Mouse (Mus musculus) stomach, embryonic 16.5 days (tissue): ENCODE measurements around the gene Gna13. TPM values are rescaled to one million over a fixed set of nuclear protein-coding genes. Genes with fewer than 3 reads are reported as not detected.

Experiments used
- ATAC-seq: fragments of 200-750 bp; cut with Nextera tagmentation; 2 replicates; pipeline ENCODE4 v1.8.0; 2017; ENCODE audit warnings: moderate number of reproducible peaks, moderate TSS enrichment; ENCODE audit not compliant: insufficient read depth, low FRiP score
- H3K27ac ChIP-seq: fragments of 300-500 bp; sonication (generic); 2 replicates; pipeline ENCODE4 v1.5.1; 2014; ENCODE audit warnings: low read length
- H3K27me3 ChIP-seq: fragments of 300-500 bp; sonication (generic); 2 replicates; pipeline ENCODE4 v1.6.1; 2014; ENCODE audit warnings: low read length, control low read depth, mixed read lengths; ENCODE audit not compliant: control insufficient read depth, insufficient read depth
- H3K36me3 ChIP-seq: fragments of 300-500 bp; sonication (generic); 2 replicates; pipeline ENCODE4 v1.6.1; 2014; ENCODE audit warnings: low read length; ENCODE audit not compliant: control insufficient read depth, insufficient read depth
- H3K4me1 ChIP-seq: fragments of 300-500 bp; sonication (generic); 2 replicates; pipeline ENCODE4 v1.6.1; 2014; ENCODE audit warnings: low read length, control low read depth, mixed read lengths; ENCODE audit not compliant: control insufficient read depth, insufficient read depth
- H3K4me2 ChIP-seq: fragments of 300-500 bp; sonication (generic); 2 replicates; pipeline ENCODE4 v1.6.1; 2014; ENCODE audit warnings: low read depth, low read length, mixed read lengths
- H3K4me3 ChIP-seq: fragments of 300-500 bp; sonication (generic); replicated peaks from 2 replicates; pipeline ENCODE4 v1.5.1; 2014; ENCODE audit warnings: mild to moderate bottlenecking, low read length
- H3K9ac ChIP-seq: fragments of 300-500 bp; sonication (generic); 2 replicates; pipeline ENCODE4 v1.6.1; 2014; ENCODE audit warnings: low read length
- H3K9me3 ChIP-seq: fragments of 300-500 bp; sonication (generic); replicated peaks from 2 replicates; pipeline ENCODE4 v1.6.1; 2016; ENCODE audit warnings: low read length, control low read depth; ENCODE audit not compliant: control insufficient read depth
- WGBS: fragments of 180-500 bp; shearing (Covaris S2); extraction: QIAGEN DNeasy Blood & Tissue Kit; methylation state at CpG from one replicate; pipeline ENCODE4 v1.1.7; 2014; 5-methylcytosine and 5-hydroxymethylcytosine counted together
- polyA plus RNA-seq: library from polyadenylated mRNA; unstranded; fragments of >200 nt; fragmentation: Nextera tagmentation; extraction: Ambion mirVana; gene quantifications from 2 replicates; pipeline ENCODE4 v1.2.1, GENCODE M21; 2015

Gene Gna13
- polyA plus RNA-seq, 1 experiment from 2014 or later, result 28.8 TPM

GRCm38 (mm10) chr11:109355771-109356388, 6.8 kb upstream of the Gna13 start:
- H3K4me3 ChIP-seq, result no peak overlapping the region
- no peaks in the 10 kb centered on the region for H3K27me3 ChIP-seq
- 0 out of 2 replicates have a peak overlapping the region, but pooled peaks have one; percentile 18 for H3K9ac ChIP-seq
- H3K4me2 ChIP-seq, result no peak overlapping the region
- no peaks in the 10 kb centered on the region for H3K9me3 ChIP-seq
- H3K27ac ChIP-seq, result peak overlapping the region; percentile 36
- H3K4me1 ChIP-seq, result peaks cover 39% of the 10 kb centered on the region
- no peak for ATAC-seq
- H3K36me3 ChIP-seq, result no peaks in the 10 kb centered on the region
- 46% methylated on average over 16 of the region's 16 CpGs for WGBS

- peaks cover 39% of the 10 kb centered on the region for H3K4me1 ChIP-seq
- peak overlapping the region; percentile 88 for H3K27ac ChIP-seq
- H3K4me3 ChIP-seq, result no peak overlapping the region
- no peaks in the 10 kb centered on the region for H3K27me3 ChIP-seq
- H3K36me3 ChIP-seq, result no peaks in the 10 kb centered on the region
- WGBS, result 48% methylated on average over 5 of the region's 5 CpGs
- H3K4me2 ChIP-seq, result no peak overlapping the region
- ATAC-seq, result no peak
- H3K9me3 ChIP-seq, result no peaks in the 10 kb centered on the region
- no peak overlapping the region for H3K9ac ChIP-seq
Observed at GRCm38 (mm10) chr11:109357171-109357570, 5.5 kb upstream of the Gna13 start.

GRCm38 (mm10) chr11:109358549-109358948, 4.1 kb upstream of the Gna13 start:
- Histone ChIP-seq H3K9ac (no peak overlapping the region), H3K27me3 (no peaks in the 10 kb centered on the region), H3K36me3 (no peaks in the 10 kb centered on the region), H3K4me1 (peaks cover 35% of the 10 kb centered on the region), H3K27ac (peak overlapping the region; percentile 88), H3K4me2 (no peak overlapping the region), H3K9me3 (no peaks in the 10 kb centered on the region), H3K4me3 (no peak overlapping the region)
- ATAC-seq, result no peak
- WGBS, result 36% methylated on average over 3 of the region's 3 CpGs

- 37% methylated on average over 13 of the region's 13 CpGs for WGBS
Observed at GRCm38 (mm10) chr11:109359043-109359752, 3.4 kb upstream of the Gna13 start.

GRCm38 (mm10) chr11:109360102-109360501, 2.5 kb upstream of the Gna13 start:
- ATAC-seq, result no peak
- Histone ChIP-seq H3K36me3 (no peaks in the 10 kb centered on the region), H3K4me1 (peaks cover 39% of the 10 kb centered on the region), H3K4me2 (peak overlapping the region; percentile 11; the same call in 1 of the 2 replicates), H3K27ac (peak overlapping the region; percentile 88), H3K27me3 (no peaks in the 10 kb centered on the region), H3K9me3 (no peaks in the 10 kb centered on the region), H3K4me3 (no peak overlapping the region), H3K9ac (no peak overlapping the region)
- 74% methylated on average over 6 of the region's 6 CpGs for WGBS

More at GRCm38 (mm10) chr11:109359043-109359752, 3.4 kb upstream of the Gna13 start:
- peaks cover 32% of the 10 kb centered on the region for H3K4me1 ChIP-seq
- H3K9ac ChIP-seq, result no peak overlapping the region
- peak overlapping the region; percentile 88 for H3K27ac ChIP-seq
- H3K9me3 ChIP-seq, result no peaks in the 10 kb centered on the region
- H3K27me3 ChIP-seq, result no peaks in the 10 kb centered on the region
- no peak overlapping the region for H3K4me2 ChIP-seq
- H3K36me3 ChIP-seq, result no peaks in the 10 kb centered on the region
- H3K4me3 ChIP-seq, result no peak overlapping the region
- no peak for ATAC-seq

GRCm38 (mm10) chr11:109360581-109361040, 2.0 kb upstream of the Gna13 start:
- no peaks in the 10 kb centered on the region for H3K36me3 ChIP-seq
- H3K9ac ChIP-seq, result no peak overlapping the region
- H3K4me2 ChIP-seq, result peak overlapping the region; percentile 11; the same call in 1 of the 2 replicates
- H3K27me3 ChIP-seq, result no peaks in the 10 kb centered on the region
- 60% methylated on average over 12 of the region's 12 CpGs for WGBS
- no peaks in the 10 kb centered on the region for H3K9me3 ChIP-seq
- H3K4me1 ChIP-seq, result peaks cover 44% of the 10 kb centered on the region
- no peak for ATAC-seq
- no peak overlapping the region for H3K4me3 ChIP-seq
- H3K27ac ChIP-seq, result peak overlapping the region; percentile 88

- H3K9ac ChIP-seq, result peak overlapping the region; percentile 85; the same call in 1 of the 2 replicates
- H3K27me3 ChIP-seq, result no peaks in the 10 kb centered on the region
- peak overlapping the region; percentile 74 for H3K4me2 ChIP-seq
- peaks cover 45% of the 10 kb centered on the region for H3K4me1 ChIP-seq
- ATAC-seq, result no peak
- no peaks in the 10 kb centered on the region for H3K9me3 ChIP-seq
- peak overlapping the region; percentile 65 for H3K4me3 ChIP-seq
- H3K27ac ChIP-seq, result peak overlapping the region; percentile 88
- 73% methylated on average over 7 of the region's 7 CpGs for WGBS
- H3K36me3 ChIP-seq, result no peaks in the 10 kb centered on the region; the same call in 1 of the 2 replicates
Observed at GRCm38 (mm10) chr11:109361241-109361630, 1.4 kb upstream of the Gna13 start.

GRCm38 (mm10) chr11:109361631-109362462, 784 bp upstream of the Gna13 start:
- Histone ChIP-seq H3K27ac (peak overlapping the region; percentile 88), H3K4me3 (peak overlapping the region; percentile 65), H3K4me1 (peaks cover 45% of the 10 kb centered on the region), H3K9me3 (no peaks in the 10 kb centered on the region), H3K4me2 (peak overlapping the region; percentile 74), H3K27me3 (no peaks in the 10 kb centered on the region), H3K9ac (peak overlapping the region; percentile 85), H3K36me3 (no peaks in the 10 kb centered on the region; the same call in 1 of the 2 replicates)
- WGBS, result 8% methylated on average over 27 of the region's 27 CpGs
- no peak; the same call in 1 of the 2 replicates for ATAC-seq
